Mouse (Mus musculus): ENCODE data around the gene Gcnt4.

GRCm38 (mm10) chr13:96966210-96967089 is 42.0 kb downstream of the Gcnt4 start:
- no peak for TF ChIP-seq ZC3H11A (IDR thresholded peaks at IDR 0.05; ENCODE audit: borderline replicate concordance, low read depth, low read length)
- no peak for TF ChIP-seq ZNF384 (IDR thresholded peaks at IDR 0.05; ENCODE audit: low read depth, low read length)
- TF ChIP-seq MAFK (IDR thresholded peaks at IDR 0.05; ENCODE audit: insufficient read depth, low read depth, low read length): no peak

All from ES-E14 (cell line).